Mouse (Mus musculus) MEL (cell line): ENCODE measurements around the gene Acsl5. TPM values are rescaled to one million over a fixed set of nuclear protein-coding genes. Genes with fewer than 3 reads are reported as not detected.

Source experiments
- polyA plus RNA-seq, 2 experiments: library from polyadenylated mRNA; stranded (reverse) in 1 of 2; unstranded in 1 of 2; fragments of >175 nt in 1 of 2; fragments of >200 nt in 1 of 2; gene quantifications; 2 replicates each; pipeline versions ENCODE4 v1.2.1 to v1.2.4; 2012; ENCODE audit warnings: low replicate concordance in 2 of 2, low read depth in 1 of 2; ENCODE audit not compliant: insufficient read length in 2 of 2, insufficient read depth in 1 of 2, missing spikeins in 1 of 2
- total RNA-seq: library from RNA; depleted of rRNA; stranded (reverse); fragments of 300-350 nt; gene quantifications from 2 replicates; pipeline ENCODE4 v1.2.3, GENCODE M21; 2012; rRNA removed

The Acsl5 gene
- total and polyA plus RNA-seq, 3 experiments = 223 to 318 TPM; not detected in 1

Other genes starting within 250 kb of the Acsl5 start
- 31.4 and 37.1 TPM in 2 replicates for gene Gpam, start 124.7 kb upstream of the Acsl5 start, total RNA-seq
- 100 to 1,000 TPM in 1 of 2 experiments, 10 to 100 TPM in 1; 26.2 to 327 TPM for gene Gpam, start 124.7 kb upstream of the Acsl5 start, polyA plus RNA-seq
- gene Tectb, start 71.2 kb upstream of the Acsl5 start, total RNA-seq = not detected in 2 replicates
- not detected for gene Tectb, start 71.2 kb upstream of the Acsl5 start, polyA plus RNA-seq
- 0.65 and 1.1 TPM in 2 replicates for gene Gucy2g, start 10.7 kb upstream of the Acsl5 start, total RNA-seq
- 1 to 10 TPM in 1 of 2 experiments, not detected in 1; 2.4 TPM for gene Gucy2g, start 10.7 kb upstream of the Acsl5 start, polyA plus RNA-seq
- 101 and 109 TPM in 2 replicates for gene Zdhhc6, start 64.1 kb downstream of the Acsl5 start, total RNA-seq
- gene Zdhhc6, start 64.1 kb downstream of the Acsl5 start, polyA plus RNA-seq = 100 to 1,000 TPM in 1 of 2 experiments, 10 to 100 TPM in 1; 95.6 to 114 TPM
- 33.8 and 42.8 TPM in 2 replicates for gene Vti1a, start 64.4 kb downstream of the Acsl5 start, total RNA-seq
- gene Vti1a, start 64.4 kb downstream of the Acsl5 start, polyA plus RNA-seq = 100 to 1,000 TPM in 1 of 2 experiments, 10 to 100 TPM in 1; 37.2 to 119 TPM